Mouse (Mus musculus) T-helper 2 cell (primary cell): ENCODE measurements at regions not wholly inside any gene's neighbourhood (a gene's known extent, or its start where the extent isn't known, plus 50 kb on each side); places are given as distances from the start of the nearest gene placed in this dataset.

ENCODE experiments used
- in situ Hi-C: fragments of 300-600 bp; cut with MboI, MseI; formaldehyde crosslinking; loops from one replicate; pipeline ENCODE4 v1.15.1; 2025; ENCODE audit warnings: high pct_unique_total_duplicates

DNA sequence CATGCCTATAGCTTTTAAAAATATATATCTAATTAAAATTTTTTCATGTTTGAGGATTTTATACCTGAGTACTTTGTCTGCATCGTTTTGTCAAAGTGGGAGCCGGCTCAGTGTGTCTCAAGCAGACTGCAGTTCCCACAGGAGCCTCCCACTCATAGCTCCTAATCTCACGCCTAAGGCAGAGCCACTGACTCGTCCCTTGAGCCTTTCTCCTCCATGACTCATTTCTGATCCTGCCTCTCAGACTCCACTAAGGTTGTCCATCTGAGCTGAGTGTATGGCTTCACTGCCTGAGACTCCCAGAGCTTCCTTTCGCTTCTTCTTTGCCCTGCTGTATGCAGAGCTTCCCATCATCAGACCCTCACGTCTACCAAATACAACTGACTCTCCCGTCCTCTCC, 98.8 kb downstream of the Efnb2 start:
- in situ Hi-C loops: no loop called here

- in situ Hi-C loops: no loop called here
Measured at GRCm38 (mm10) chr8:8558050-8558449, 103.0 kb downstream of the Efnb2 start.

DNA sequence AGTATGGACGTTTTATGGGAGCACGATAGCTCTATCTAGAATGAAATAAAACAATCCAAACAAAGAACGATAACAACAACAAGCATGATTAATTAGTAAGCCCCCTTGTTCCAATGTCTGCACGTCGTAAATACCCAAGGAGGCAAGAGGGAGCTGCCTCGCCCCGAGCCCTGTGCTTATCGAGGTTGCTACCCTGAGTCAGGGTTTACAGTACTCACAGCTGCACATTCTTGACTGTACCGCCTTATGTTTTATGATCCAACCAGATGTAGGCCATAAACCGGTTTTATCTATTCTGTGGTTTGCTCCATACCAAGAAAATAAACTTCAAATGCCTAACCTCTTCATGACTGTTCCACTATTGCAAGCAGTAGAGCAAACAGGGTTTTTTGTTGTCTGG, 104.9 kb downstream of the Efnb2 start:
- in situ Hi-C loops: no loop called here

- in situ Hi-C loops: no loop called here
Measured at GRCm38 (mm10) chr8:8554691-8555090, 106.4 kb downstream of the Efnb2 start.

DNA sequence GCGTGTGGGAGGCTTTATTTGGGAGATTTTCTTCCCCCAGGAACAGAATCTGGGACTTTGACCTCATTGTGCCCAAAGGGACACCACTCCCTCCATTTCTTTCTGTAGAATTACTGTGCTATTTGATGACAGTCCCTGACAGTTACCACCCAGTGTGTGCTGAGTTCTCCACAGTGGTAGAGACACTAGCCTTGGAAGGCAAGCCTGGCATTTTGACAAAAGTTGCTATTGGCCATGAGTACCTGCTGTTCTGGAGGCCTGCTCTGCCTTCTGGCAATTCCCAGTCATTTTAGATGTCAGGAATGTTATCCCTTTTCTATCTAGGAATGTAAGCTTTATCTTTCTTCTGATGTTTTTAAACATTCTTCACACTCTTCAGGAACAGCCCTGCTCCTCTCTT, 108.3 kb downstream of the Efnb2 start:
- in situ Hi-C loops: no loop called here

- in situ Hi-C loops: no loop called here
Measured at GRCm38 (mm10) chr8:8536626-8537025, 124.4 kb downstream of the Efnb2 start.

GRCm38 (mm10) chr8:8534787-8535186, 126.3 kb downstream of the Efnb2 start:
- in situ Hi-C loops: no loop called here

DNA sequence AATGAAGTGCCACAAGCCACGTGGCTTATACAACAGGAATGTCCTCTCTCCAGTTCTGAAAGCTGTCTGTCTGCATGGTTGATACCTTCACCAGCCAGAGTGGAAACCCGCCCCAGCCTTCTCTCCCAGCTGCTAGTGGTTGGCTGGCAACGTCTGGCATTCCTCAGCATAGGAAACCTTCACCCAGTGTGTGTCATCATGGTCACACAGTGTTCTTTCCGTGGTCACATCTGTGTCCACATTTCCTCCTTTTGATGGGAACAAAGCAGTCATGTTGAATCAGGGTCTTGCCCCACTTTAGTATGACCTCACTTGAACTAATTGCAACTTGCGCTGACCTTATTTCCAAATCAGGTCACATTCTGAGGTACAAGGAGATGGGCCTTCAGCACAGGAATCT, 128.1 kb downstream of the Efnb2 start:
- in situ Hi-C loops: no loop called here

GRCm38 (mm10) chr8:8530540-8530939, 130.5 kb downstream of the Efnb2 start:
- in situ Hi-C loops: no loop called here

DNA sequence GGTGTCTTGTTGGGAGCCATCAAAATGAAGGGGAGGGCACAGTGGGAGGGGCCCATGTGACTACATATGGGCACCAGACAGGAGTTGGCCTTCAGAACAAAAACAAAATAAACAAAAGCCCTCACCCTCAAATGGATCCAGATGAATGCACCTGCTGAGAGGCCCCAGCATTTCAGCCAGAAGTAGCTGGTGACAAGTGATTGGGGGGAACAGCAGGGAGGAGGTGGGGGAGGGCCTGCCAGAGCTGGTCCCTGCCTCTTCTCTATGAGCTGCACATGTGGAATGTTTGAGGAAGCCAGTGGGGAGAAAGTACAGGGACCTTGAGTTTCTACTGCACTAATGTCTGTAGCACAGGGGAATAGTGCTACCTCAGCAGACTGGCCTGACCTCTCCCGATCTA, 139.5 kb downstream of the Efnb2 start:
- in situ Hi-C loops: no loop called here

- in situ Hi-C loops: no loop called here
Measured at GRCm38 (mm10) chr8:8519772-8520191, 141.3 kb downstream of the Efnb2 start.

- in situ Hi-C loops: no loop called here
Measured at GRCm38 (mm10) chr8:8517599-8517998, 143.4 kb downstream of the Efnb2 start.

GRCm38 (mm10) chr8:8516272-8516671, 144.8 kb downstream of the Efnb2 start:
- in situ Hi-C loops: no loop called here

GRCm38 (mm10) chr8:8499921-8500320, 161.1 kb downstream of the Efnb2 start:
- in situ Hi-C loops: no loop called here

GRCm38 (mm10) chr8:8498753-8499152, 162.3 kb downstream of the Efnb2 start:
- in situ Hi-C loops: no loop called here

GRCm38 (mm10) chr8:8495472-8495871, 165.6 kb downstream of the Efnb2 start:
- in situ Hi-C loops: no loop called here

GRCm38 (mm10) chr8:8494281-8494680, 166.8 kb downstream of the Efnb2 start:
- in situ Hi-C loops: no loop called here

- in situ Hi-C loops: no loop called here
Measured at GRCm38 (mm10) chr8:8491908-8492307, 169.1 kb downstream of the Efnb2 start.

GRCm38 (mm10) chr8:8489784-8490183, 171.3 kb downstream of the Efnb2 start:
- in situ Hi-C loops: no loop called here

GRCm38 (mm10) chr8:8488695-8489571, 172.1 kb downstream of the Efnb2 start:
- in situ Hi-C loops: no loop called here

DNA sequence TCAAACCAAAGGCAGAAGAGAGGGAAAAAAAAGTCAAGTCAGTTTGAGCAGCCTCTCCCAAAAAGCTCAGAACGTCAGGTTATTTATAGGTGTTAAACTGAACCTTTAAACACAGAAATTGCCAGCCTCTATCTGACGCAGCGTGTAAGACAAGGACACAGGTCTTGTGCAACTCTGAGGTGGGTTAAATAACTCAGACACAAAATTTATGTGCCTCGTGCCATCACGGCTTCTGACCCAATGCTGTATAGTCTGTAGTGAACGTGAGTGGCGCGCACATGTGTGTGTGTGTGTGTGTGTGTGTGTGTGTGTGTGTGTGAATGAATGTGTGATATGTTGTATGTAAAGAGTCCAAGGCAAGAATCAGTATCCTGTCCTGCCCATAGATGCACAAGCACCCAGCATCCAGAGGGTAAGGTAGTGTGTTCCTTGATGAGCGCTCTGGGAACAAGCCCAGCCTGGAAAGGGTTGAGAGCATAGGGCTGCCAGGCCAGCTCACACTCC, 172.8 kb downstream of the Efnb2 start:
- in situ Hi-C loops: no loop called here

DNA sequence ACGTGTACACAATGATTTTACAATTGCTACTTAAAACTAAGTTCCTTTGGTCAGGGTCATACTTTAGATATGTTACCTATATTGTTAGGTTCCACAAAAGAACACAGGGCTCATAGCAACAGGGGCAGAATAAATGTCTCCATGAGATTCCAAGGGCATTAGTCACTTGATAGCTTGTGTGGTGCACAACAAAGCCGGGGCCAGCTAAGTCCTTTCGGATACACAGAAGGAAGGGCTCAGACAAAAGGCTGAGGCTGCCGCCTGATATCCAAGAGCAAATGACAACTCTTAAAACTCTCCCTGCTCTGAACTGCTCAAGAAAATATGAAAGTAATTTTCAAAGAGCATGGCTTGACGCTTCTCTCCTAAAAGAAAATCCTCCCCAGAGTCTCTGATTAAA, 173.3 kb downstream of the Efnb2 start:
- in situ Hi-C loops: no loop called here

DNA sequence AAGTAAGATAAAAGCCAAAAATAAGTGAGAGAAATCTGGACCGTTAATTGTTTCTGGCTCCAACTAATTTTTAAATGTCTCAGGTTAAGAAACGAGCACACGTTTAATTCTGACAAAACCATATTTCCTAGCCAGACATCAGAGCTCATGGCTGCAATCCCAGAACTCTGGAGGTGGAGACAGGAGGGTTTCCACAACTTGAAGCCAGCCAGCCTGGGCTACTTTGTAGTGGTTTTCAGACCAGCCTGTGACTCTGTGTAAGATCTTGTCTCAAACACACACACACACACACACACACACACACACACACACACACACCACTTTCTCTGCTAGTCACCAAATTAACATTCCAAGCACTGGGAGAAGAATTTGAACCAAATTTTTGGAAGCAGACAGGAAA, 174.2 kb downstream of the Efnb2 start:
- in situ Hi-C loops: no loop called here
